Mouse (Mus musculus) urinary bladder, postnatal 4 days (tissue): ENCODE data around the gene Thsd7b.
"Not testable (repeated sequence)": the region's sequence is repeated elsewhere in the genome, so short reads cannot be mapped to it uniquely, and the experiment has no call there.

Experiments used
- DNase-seq, 2 experiments: peaks; one replicate each; pipeline ENCODE4 v3.0.0; 2021 to 2022; ENCODE audit warnings: low spot score in 2 of 2

Thsd7b gene

DNA sequence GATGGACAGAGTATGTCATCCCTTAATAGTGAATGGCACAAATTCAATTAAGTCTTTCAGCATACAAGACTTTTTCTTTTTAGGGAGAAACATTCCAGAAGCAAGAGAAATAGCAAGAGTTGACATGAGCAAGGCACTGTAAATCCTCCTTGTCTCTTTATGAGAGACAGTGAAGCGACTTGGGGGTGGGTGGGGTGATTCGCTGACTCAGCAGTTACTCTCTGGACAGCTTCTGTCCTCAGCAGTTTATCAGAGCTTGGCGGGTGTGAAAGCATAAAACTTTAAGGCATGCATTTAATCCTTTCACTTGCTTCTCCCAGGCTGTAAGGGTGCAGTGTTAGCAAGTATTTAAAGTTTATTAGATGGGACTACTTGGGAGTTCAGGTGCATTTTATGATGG is 812.1 kb downstream of the Thsd7b start:
- DNase-seq, result no peak

DNA sequence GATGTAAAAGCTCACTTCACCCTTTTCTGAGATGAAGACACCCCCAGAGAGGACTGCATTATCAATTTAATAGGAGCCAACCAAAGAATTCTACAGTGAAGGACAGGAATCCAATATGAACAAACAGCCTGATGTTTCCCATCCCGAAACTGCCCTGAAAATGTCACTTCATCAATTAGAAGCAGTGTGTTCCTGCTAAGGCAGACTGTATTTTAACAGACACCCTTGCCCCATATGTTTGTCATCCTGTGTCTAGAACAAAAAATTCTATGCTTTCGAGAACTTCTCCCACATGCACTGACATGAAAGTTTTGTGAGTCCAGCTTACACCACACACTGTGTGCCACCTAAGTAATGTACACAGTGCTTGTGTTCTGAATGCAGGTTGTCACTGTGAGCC is 812.8 kb downstream of the Thsd7b start:
- no peak for DNase-seq

DNA sequence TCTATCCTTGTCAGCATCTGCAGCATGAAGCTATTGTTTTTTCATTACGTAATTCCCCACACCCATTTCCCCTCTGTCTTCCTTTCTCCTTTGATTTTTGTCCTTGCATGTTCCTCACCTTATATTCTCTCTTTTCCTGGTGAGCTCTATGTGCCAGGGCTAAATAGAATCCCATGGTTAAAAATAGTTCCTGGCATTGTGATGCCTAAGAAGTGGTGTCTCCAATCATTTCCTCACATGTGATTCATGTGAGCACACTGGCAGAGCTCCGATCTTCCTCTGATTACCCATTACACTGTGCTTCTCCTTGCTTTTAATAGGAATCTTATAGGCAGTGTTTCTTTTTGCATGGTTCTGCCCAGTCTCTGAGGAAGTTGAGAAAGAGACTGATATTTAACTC is 826.1 kb downstream of the Thsd7b start:
- DNase-seq, result no peak

DNA sequence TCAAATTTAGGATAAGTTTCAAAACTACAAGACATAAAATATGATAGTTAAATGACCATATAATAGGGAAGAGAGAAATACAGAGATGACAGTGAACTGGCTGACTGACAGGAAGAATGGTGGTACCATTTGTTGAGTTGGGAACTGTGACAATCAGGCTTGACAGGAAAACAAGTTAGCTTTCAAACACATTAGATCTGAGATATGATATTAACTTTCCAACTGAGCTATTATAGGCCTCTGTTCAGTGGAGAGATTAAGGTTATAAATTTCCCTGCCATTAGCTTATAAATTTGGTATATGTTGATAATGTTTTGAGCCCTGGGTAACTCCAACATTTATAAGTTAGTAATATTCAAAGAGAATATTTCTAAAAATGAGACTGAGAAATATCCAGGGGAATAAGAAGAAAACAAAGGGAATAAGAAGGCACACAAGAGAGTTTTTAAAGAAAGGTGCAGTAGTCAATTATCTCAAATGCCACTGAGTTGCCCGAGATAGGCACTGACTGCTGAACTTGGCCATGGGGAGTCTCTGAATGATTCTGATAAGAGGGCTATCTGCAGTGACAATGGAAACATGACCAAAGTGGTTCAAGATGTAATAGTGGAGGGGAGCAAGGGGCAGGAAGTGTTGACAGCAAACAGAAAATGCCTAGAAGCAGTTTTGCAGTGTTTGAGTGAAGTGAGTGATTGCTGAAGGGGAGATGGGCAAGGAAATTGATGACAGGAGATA is 839.6 kb downstream of the Thsd7b start:
- DNase-seq, result no peak

DNA sequence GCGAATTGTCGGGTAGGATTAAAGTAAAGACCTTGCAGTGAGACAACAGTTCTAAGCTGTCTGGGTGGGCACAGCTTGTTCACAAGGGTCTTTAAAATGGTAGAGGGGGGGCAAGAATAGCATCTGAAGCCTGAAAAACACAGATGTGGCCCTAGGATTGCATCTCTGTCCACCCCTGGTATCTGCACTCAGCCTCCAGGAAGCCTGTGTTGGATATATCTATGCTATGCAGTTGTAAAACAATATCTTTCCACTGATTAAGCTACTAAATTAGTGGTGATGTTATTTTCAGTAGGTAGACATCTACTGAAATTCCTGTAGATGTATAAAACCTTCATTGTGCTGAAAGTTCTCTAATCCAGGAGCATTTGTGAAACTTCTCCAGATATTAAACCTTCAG is 840.4 kb downstream of the Thsd7b start:
- no peak for DNase-seq

DNA sequence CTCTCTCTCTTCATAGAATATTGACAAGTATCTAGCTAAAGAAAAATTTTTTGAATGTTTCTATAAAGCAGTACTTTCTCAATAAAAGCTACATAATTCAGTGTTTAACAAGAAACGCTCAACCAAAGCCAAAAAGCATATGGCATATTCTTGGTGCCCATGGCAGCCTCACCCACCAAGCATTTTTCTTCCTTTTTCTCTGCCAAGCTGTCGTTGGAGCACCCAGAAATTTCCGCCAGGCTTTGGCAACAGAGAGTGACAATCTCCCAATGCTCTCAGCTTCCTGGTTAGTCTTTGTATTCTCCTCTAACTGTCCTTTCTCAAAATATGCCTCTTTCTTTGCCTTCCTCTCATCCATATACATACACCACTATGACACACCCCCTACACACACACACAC is 857.8 kb downstream of the Thsd7b start:
- DNase-seq, result no peak

DNA sequence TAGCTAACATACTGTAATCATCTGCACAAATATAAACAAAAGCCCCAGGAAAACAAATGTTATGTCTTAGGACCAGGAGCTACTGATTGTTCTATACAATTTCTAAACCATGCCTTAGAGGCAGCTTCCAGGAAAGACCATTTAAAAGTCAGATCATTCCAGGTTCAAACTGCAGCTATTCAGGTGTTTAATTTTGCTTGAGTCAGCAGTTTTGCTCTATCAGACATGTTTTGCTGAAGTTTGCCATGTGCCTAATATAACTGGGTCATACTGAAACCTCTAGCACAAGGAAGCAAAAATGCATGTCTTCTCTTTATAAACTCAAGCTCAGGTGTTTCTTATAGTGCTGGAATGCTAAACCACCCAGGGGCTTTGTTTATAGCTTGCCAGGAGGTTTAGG is 893.1 kb downstream of the Thsd7b start:
- DNase-seq, result no peak

DNA sequence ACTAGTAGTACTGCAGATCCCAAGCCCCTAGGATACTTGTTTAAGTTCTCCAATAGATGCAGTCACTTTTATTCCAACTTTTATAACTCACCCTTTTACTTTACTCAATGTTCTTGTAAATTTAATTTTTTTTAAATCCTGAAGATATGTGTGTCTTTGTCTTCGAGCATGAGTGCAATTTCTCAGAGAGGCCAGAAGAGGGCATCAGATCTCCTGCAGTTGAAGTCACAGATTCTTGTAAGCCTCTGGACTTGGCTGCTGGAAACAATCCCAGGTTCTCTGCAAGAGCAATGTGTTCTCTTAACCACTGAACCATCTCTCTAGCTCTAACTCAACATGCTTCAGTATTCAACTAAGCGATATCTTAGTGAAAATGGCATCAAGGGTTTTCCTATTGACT is 894.2 kb downstream of the Thsd7b start:
- no peak for DNase-seq

DNA sequence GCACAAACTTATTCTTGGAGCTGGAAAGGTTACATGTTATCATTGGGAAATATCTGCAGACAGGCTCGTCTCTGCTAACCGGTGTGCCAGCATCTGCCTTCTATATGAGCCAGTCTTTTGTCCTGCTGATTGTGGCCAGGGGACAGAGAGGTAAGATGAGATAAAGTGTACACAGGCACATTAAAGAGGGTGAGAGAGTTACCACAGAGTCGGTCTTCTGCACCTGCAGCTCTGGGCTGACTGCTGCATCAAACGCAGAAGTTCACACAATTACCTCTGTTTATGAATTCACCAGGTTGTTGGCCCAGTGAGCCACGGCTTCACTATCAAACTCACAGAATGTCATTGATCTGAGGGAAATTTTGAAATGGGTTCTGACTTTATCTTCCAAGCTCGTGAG is 896.8 kb downstream of the Thsd7b start:
- no peak for DNase-seq

DNA sequence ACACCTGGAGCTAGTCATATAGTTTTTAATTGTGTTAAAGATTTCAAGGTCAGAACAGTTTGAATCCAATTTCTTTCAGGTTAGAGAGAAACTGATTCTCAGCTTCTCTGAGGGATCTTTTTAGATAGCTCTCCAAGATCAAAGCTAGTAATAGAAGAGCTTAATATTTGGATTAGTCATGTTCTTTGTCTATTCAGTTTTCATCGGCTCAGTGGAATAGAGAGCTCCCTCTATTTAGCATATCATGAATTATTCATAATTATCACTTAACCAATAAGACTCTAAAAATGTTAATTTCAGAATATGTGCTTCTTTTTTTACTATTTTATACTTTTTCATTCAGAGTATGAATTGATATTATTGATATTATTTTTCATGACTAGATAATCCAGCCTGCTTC is 897.2 kb downstream of the Thsd7b start:
- DNase-seq, result no peak

DNA sequence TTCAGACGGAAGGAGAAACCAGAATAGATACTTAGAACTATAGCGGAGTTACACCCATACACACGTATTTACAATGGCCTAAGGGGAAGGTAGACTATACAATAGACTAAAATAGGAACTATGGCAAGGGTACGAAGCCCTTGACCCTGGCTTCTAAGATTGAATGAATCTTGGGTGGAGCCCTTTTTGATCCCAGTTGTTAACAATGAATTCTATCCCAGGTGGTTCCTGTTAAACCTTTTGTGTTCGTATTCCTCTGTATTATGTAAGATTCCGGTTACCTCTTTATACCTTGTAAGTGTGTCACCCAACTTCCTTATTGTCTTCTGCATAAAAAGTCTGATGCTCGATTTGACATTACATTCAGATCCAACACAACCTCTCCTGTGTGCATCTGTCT is 913.7 kb downstream of the Thsd7b start:
- DNase-seq, result not testable (repeated sequence)

DNA sequence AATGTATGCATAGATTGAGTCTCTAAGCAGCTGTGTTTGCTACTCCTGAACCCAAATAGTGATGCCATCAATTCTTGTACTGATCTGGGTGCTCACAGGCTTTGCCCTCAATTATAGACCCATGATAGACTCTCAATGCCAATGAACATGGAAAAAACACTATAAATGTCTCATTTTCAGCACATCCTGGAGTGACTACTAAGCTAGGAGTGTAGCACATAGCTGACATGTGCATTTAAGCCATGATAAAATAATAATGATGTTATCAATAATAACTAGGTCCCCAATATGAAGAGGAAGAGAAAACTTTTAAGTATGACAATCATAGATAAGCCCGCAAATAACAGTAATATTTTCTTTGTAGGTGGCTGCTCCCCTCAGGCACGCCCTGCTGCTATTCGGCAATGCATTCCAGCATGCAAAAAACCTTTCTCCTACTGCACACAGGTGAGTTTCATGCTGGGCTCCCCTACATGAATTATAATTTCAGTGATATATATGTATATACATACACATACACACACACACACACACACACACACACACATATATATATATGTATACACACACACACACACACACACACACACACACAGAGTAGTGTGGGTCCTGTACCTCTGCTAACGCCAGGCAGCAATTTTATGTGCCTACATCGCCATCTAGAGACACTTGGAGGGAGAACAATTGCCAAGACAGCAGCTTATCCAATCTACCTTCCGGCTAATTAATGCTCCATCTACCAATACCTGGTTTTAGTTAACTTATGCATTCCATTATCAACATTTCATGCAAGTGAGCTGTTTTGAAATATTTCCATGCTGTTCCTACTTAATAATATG is 919.3 kb downstream of the Thsd7b start:
- DNase-seq, result no peak

DNA sequence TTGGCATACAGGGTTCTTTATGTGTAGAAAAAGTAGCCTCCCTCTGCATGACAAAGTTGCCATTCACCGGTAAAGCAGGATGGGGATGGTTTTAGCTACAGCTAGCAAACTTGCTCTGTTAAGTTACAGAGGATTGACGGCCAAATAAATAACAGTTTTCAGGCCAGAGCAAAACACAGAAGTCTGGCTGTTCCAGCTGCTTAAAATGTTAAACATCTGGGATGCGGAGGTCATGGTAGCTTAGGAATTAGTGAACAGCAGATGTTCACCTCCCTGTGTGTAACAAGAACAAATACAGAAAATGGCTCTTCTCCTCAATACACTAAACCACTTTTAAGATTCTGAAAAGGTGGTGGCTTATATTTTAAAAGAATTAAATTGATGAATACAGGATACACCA is 944.3 kb downstream of the Thsd7b start:
- DNase-seq, result no peak

DNA sequence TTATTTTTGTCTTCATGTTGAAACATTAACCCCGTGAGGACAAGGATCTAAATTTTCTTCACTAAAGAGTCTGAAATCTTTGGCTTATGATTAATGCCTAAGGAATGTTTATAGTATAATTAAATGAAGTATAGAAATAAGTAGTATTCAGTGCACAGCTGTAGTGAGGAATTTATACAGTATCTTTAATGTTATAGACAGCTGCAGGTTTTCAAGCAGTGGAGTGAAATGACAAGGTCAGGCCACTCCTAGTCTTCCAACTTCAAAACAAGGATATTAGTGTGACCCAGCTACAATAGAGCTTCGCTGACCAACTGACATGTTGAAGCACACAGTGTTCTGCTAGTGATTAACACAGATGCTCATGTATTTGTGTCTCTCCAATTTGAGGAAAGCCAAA is 949.8 kb downstream of the Thsd7b start:
- no peak for DNase-seq

DNA sequence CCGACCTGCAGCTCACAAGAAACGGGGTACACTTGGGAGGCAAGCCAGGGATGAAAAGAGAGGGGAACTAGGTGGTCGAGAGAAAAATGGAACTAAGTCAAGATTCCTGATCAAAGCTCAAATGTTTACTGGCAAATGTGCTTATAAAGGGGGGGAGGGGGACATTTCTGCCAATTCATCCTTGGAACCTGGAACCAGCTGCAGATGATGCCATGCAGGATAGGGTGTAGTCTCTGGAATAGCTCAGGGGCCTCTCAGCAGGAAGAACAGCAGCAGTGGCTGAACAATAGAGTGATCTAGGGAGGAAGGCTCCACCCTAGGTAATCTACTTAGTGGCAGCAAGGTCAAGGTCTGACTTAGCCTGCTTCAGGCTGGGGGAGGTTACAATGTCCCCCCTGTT is 972.5 kb downstream of the Thsd7b start:
- DNase-seq, result no peak

DNA sequence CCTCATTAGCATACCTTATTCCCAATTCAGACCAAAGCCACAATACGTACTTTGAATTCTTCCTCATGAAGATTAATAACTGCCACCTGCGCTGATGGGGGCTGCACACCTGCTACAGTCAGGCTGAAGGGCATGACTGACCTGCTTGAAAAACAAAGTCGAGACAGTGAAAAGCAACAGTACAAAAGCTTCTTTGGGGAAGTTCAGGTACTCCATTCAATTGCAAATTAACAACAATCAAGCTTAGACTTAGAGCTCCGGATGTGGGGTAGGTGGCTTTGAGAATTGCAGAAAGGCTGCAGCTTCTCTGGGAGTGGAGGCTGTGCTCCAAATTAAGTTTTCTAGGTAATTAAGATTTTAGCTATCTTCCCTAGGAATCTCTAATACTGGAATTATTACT is 973.2 kb downstream of the Thsd7b start:
- DNase-seq, result not testable (repeated sequence)

DNA sequence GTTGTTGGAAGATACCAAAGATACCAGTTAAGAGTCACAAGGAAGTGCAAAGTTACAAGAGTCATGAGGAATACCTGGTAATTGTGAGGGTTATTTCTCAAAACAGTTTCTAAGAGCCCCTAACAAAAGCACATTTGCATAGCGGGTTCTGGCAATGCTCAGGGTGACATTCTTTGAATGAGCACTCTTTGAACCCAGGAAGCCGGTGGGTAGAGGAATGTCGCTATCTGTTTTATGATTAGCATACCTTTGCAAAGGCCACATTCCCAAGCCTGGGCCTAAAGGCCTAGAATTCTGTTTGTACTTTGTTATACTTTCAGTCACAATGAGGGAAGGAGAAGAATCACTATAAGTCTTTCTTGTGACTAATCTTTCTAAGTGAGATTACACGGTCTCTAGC is 973.8 kb downstream of the Thsd7b start:
- not testable (repeated sequence) for DNase-seq

DNA sequence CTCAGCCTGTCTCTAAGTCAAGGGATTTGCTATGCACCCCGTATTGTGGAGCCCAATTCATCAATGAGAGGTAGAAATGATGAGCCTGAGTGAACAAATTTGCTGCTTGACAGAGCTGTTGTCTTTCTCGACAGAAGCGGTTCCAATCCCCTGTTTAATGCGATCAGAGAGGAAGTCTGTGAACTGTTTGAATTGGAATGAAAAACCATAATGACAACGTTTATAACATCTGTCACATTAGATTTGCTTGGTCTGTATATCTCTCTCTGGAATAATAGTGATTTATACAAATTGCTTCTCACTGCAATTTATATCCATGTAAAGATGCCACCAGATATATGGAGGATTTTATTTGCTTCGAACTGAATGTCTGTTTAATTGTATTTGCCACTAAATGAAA is 988.9 kb downstream of the Thsd7b start:
- DNase-seq, result no peak
